Mouse (Mus musculus): ENCODE results near the gene Sel1l3. TPM values are rescaled to one million over a fixed set of nuclear protein-coding genes. Genes with fewer than 3 reads are reported as not detected.

The Sel1l3 gene
- polyA plus RNA-seq, 1 experiment from 2014 or later: 2.1 TPM

GRCm38 (mm10) chr5:53176703-53177102 lies 37.0 kb downstream of the Sel1l3 start:
- Histone ChIP-seq H3K9me3 (replicated peaks; ENCODE audit: control insufficient read depth, low read length) (no peaks in the 10 kb centered on the region), H3K36me3 (replicated peaks; ENCODE audit: control insufficient read depth, insufficient read depth, low read depth, low read length) (no peaks in the 10 kb centered on the region), H3K27me3 (ENCODE audit: control insufficient read depth, insufficient read depth, low read length) (no peaks in the 10 kb centered on the region), H3K4me2 (ENCODE audit: low read depth, low read length) (no peak overlapping the region), H3K27ac (replicated peaks; ENCODE audit: low read depth, low read length) (no peak overlapping the region), H3K4me3 (ENCODE audit: low read depth, low read length) (no peak overlapping the region), H3K9ac (replicated peaks; ENCODE audit: low read length) (no peak overlapping the region), H3K4me1 (ENCODE audit: control insufficient read depth, insufficient read depth, low read length) (no peaks in the 10 kb centered on the region)
- ATAC-seq (replicated peaks; ENCODE audit: insufficient number of reproducible peaks, low FRiP score, low TSS enrichment, low read depth) (no peak), DNase-seq (ENCODE audit: low spot score) (no peak)
- WGBS: 50% methylated on average over 6 of the region's 6 CpGs

GRCm38 (mm10) chr5:53176075-53176474 lies 37.7 kb downstream of the Sel1l3 start:
- Histone ChIP-seq H3K9ac (replicated peaks; ENCODE audit: low read length) (no peak overlapping the region), H3K9me3 (replicated peaks; ENCODE audit: control insufficient read depth, low read length) (no peaks in the 10 kb centered on the region), H3K4me3 (ENCODE audit: low read depth, low read length) (no peak overlapping the region), H3K27me3 (ENCODE audit: control insufficient read depth, insufficient read depth, low read length) (no peaks in the 10 kb centered on the region), H3K4me1 (ENCODE audit: control insufficient read depth, insufficient read depth, low read length) (no peaks in the 10 kb centered on the region), H3K27ac (replicated peaks; ENCODE audit: low read depth, low read length) (no peak overlapping the region), H3K4me2 (ENCODE audit: low read depth, low read length) (no peak overlapping the region), H3K36me3 (replicated peaks; ENCODE audit: control insufficient read depth, insufficient read depth, low read depth, low read length) (no peaks in the 10 kb centered on the region)
- WGBS: 62% methylated on average over 2 of the region's 4 CpGs
- no peak for DNase-seq (ENCODE audit: low spot score)
- no peak for ATAC-seq (replicated peaks; ENCODE audit: insufficient number of reproducible peaks, low FRiP score, low TSS enrichment, low read depth)

GRCm38 (mm10) chr5:53175195-53175594 lies 38.5 kb downstream of the Sel1l3 start:
- WGBS: 84% methylated on average over 3 of the region's 3 CpGs
- H3K27me3 ChIP-seq (ENCODE audit: control insufficient read depth, insufficient read depth, low read length): no peaks in the 10 kb centered on the region
- no peaks in the 10 kb centered on the region for H3K36me3 ChIP-seq (replicated peaks; ENCODE audit: control insufficient read depth, insufficient read depth, low read depth, low read length)
- no peak overlapping the region for H3K4me2 ChIP-seq (ENCODE audit: low read depth, low read length)
- DNase-seq (ENCODE audit: low spot score): no peak
- no peak for ATAC-seq (replicated peaks; ENCODE audit: insufficient number of reproducible peaks, low FRiP score, low TSS enrichment, low read depth)
- H3K9me3 ChIP-seq (replicated peaks; ENCODE audit: control insufficient read depth, low read length): no peaks in the 10 kb centered on the region
- H3K4me3 ChIP-seq (ENCODE audit: low read depth, low read length): no peak overlapping the region
- H3K9ac ChIP-seq (replicated peaks; ENCODE audit: low read length): no peak overlapping the region
- no peaks in the 10 kb centered on the region for H3K4me1 ChIP-seq (ENCODE audit: control insufficient read depth, insufficient read depth, low read length)
- no peak overlapping the region for H3K27ac ChIP-seq (replicated peaks; ENCODE audit: low read depth, low read length)

GRCm38 (mm10) chr5:53174461-53174860 lies 39.3 kb downstream of the Sel1l3 start:
- WGBS: 83% methylated on average over 12 of the region's 12 CpGs
- Histone ChIP-seq H3K4me1 (ENCODE audit: control insufficient read depth, insufficient read depth, low read length) (no peaks in the 10 kb centered on the region), H3K36me3 (replicated peaks; ENCODE audit: control insufficient read depth, insufficient read depth, low read depth, low read length) (no peaks in the 10 kb centered on the region), H3K4me2 (ENCODE audit: low read depth, low read length) (no peak overlapping the region), H3K27me3 (ENCODE audit: control insufficient read depth, insufficient read depth, low read length) (no peaks in the 10 kb centered on the region), H3K9me3 (replicated peaks; ENCODE audit: control insufficient read depth, low read length) (no peaks in the 10 kb centered on the region), H3K9ac (replicated peaks; ENCODE audit: low read length) (no peak overlapping the region), H3K27ac (replicated peaks; ENCODE audit: low read depth, low read length) (no peak overlapping the region), H3K4me3 (ENCODE audit: low read depth, low read length) (no peak overlapping the region)
- no peak for ATAC-seq (replicated peaks; ENCODE audit: insufficient number of reproducible peaks, low FRiP score, low TSS enrichment, low read depth)
- DNase-seq (ENCODE audit: low spot score): no peak

GRCm38 (mm10) chr5:53172908-53173307 lies 40.8 kb downstream of the Sel1l3 start:
- Histone ChIP-seq H3K9ac (replicated peaks; ENCODE audit: low read length) (no peak overlapping the region), H3K4me3 (ENCODE audit: low read depth, low read length) (no peak overlapping the region), H3K4me2 (ENCODE audit: low read depth, low read length) (no peak overlapping the region), H3K4me1 (ENCODE audit: control insufficient read depth, insufficient read depth, low read length) (no peaks in the 10 kb centered on the region), H3K9me3 (replicated peaks; ENCODE audit: control insufficient read depth, low read length) (no peaks in the 10 kb centered on the region), H3K27me3 (ENCODE audit: control insufficient read depth, insufficient read depth, low read length) (no peaks in the 10 kb centered on the region), H3K36me3 (replicated peaks; ENCODE audit: control insufficient read depth, insufficient read depth, low read depth, low read length) (no peaks in the 10 kb centered on the region), H3K27ac (replicated peaks; ENCODE audit: low read depth, low read length) (no peak overlapping the region)
- no peak for ATAC-seq (replicated peaks; ENCODE audit: insufficient number of reproducible peaks, low FRiP score, low TSS enrichment, low read depth)
- WGBS: 84% methylated on average over 7 of the region's 7 CpGs
- DNase-seq (ENCODE audit: low spot score): no peak

GRCm38 (mm10) chr5:53172256-53172636 lies 41.5 kb downstream of the Sel1l3 start:
- Histone ChIP-seq H3K36me3 (replicated peaks; ENCODE audit: control insufficient read depth, insufficient read depth, low read depth, low read length) (no peaks in the 10 kb centered on the region), H3K9ac (replicated peaks; ENCODE audit: low read length) (no peak overlapping the region), H3K4me3 (ENCODE audit: low read depth, low read length) (no peak overlapping the region), H3K27me3 (ENCODE audit: control insufficient read depth, insufficient read depth, low read length) (no peaks in the 10 kb centered on the region), H3K27ac (replicated peaks; ENCODE audit: low read depth, low read length) (no peak overlapping the region), H3K9me3 (replicated peaks; ENCODE audit: control insufficient read depth, low read length) (no peaks in the 10 kb centered on the region), H3K4me2 (ENCODE audit: low read depth, low read length) (no peak overlapping the region), H3K4me1 (ENCODE audit: control insufficient read depth, insufficient read depth, low read length) (no peaks in the 10 kb centered on the region)
- DNase-seq (ENCODE audit: low spot score) (no peak), ATAC-seq (replicated peaks; ENCODE audit: insufficient number of reproducible peaks, low FRiP score, low TSS enrichment, low read depth) (no peak)
- 85% methylated on average over 10 of the region's 10 CpGs for WGBS

GRCm38 (mm10) chr5:53171611-53172255 lies 42.0 kb downstream of the Sel1l3 start:
- 91% methylated on average over 6 of the region's 6 CpGs for WGBS
- Histone ChIP-seq H3K9me3 (replicated peaks; ENCODE audit: control insufficient read depth, low read length) (no peaks in the 10 kb centered on the region), H3K9ac (replicated peaks; ENCODE audit: low read length) (no peak overlapping the region), H3K36me3 (replicated peaks; ENCODE audit: control insufficient read depth, insufficient read depth, low read depth, low read length) (no peaks in the 10 kb centered on the region), H3K4me2 (ENCODE audit: low read depth, low read length) (no peak overlapping the region), H3K4me1 (ENCODE audit: control insufficient read depth, insufficient read depth, low read length) (no peaks in the 10 kb centered on the region), H3K27me3 (ENCODE audit: control insufficient read depth, insufficient read depth, low read length) (no peaks in the 10 kb centered on the region), H3K27ac (replicated peaks; ENCODE audit: low read depth, low read length) (no peak overlapping the region), H3K4me3 (ENCODE audit: low read depth, low read length) (no peak overlapping the region)
- ATAC-seq (replicated peaks; ENCODE audit: insufficient number of reproducible peaks, low FRiP score, low TSS enrichment, low read depth) (no peak), DNase-seq (ENCODE audit: low spot score) (no peak)

GRCm38 (mm10) chr5:53167564-53167963 lies 46.2 kb downstream of the Sel1l3 start:
- ATAC-seq (replicated peaks; ENCODE audit: insufficient number of reproducible peaks, low FRiP score, low TSS enrichment, low read depth) (no peak), DNase-seq (ENCODE audit: low spot score) (no peak)
- no peak overlapping the region for H3K4me3 ChIP-seq (ENCODE audit: low read depth, low read length)
- 89% methylated on average over 4 of the region's 4 CpGs for WGBS
- H3K36me3 ChIP-seq (replicated peaks; ENCODE audit: control insufficient read depth, insufficient read depth, low read depth, low read length): no peaks in the 10 kb centered on the region
- no peaks in the 10 kb centered on the region for H3K4me1 ChIP-seq (ENCODE audit: control insufficient read depth, insufficient read depth, low read length)
- H3K9me3 ChIP-seq (replicated peaks; ENCODE audit: control insufficient read depth, low read length): no peaks in the 10 kb centered on the region
- H3K9ac ChIP-seq (replicated peaks; ENCODE audit: low read length): no peak overlapping the region
- H3K27me3 ChIP-seq (ENCODE audit: control insufficient read depth, insufficient read depth, low read length): no peaks in the 10 kb centered on the region
- no peak overlapping the region for H3K4me2 ChIP-seq (ENCODE audit: low read depth, low read length)
- no peak overlapping the region for H3K27ac ChIP-seq (replicated peaks; ENCODE audit: low read depth, low read length)

All from embryonic facial prominence, embryonic 11.5 days (tissue).